Mouse (Mus musculus) gastrocnemius, adult 18-20 months (tissue): ENCODE data around the gene Mcub. TPM values are rescaled to one million over a fixed set of nuclear protein-coding genes. Genes with fewer than 3 reads are reported as not detected.

Experiments
- DNase-seq: peaks from one replicate; pipeline ENCODE4 v3.0.0; 2021; ENCODE audit warnings: low spot score
- total RNA-seq, 2 experiments: library from RNA; stranded (reverse); gene quantifications; 2 replicates each; pipeline ENCODE4 v1.2.3; 2021

Gene Mcub
- total RNA-seq, 2 experiments from 2014 or later = 1.2 to 1.3 TPM

- no peak for DNase-seq
Measured at GRCm38 (mm10) chr3:129949158-129949773, 20.7 kb downstream of the Mcub start.

GRCm38 (mm10) chr3:129948359-129948758 lies 21.6 kb downstream of the Mcub start:
- no peak for DNase-seq

- DNase-seq = no peak
Measured at GRCm38 (mm10) chr3:129946217-129946914, 23.6 kb downstream of the Mcub start.

GRCm38 (mm10) chr3:129943813-129944212 lies 26.2 kb downstream of the Mcub start:
- DNase-seq = no peak

- no peak for DNase-seq
Measured at GRCm38 (mm10) chr3:129941291-129941690, 28.7 kb downstream of the Mcub start.

- DNase-seq = no peak
Measured at GRCm38 (mm10) chr3:129940780-129941179, 29.2 kb downstream of the Mcub start.

- DNase-seq = no peak
Measured at GRCm38 (mm10) chr3:129939058-129939457, 30.9 kb downstream of the Mcub start.

- no peak for DNase-seq
Measured at GRCm38 (mm10) chr3:129937848-129938247, 32.2 kb downstream of the Mcub start.

- no peak for DNase-seq
Measured at GRCm38 (mm10) chr3:129936561-129936960, 33.4 kb downstream of the Mcub start.

- no peak for DNase-seq
Measured at GRCm38 (mm10) chr3:129932443-129932842, 37.6 kb downstream of the Mcub start.

- peak; percentile 27 for DNase-seq
Measured at GRCm38 (mm10) chr3:129930213-129930778, 39.7 kb downstream of the Mcub start.

GRCm38 (mm10) chr3:129925861-129926260 lies 44.1 kb downstream of the Mcub start:
- DNase-seq = no peak

- DNase-seq = no peak
Measured at GRCm38 (mm10) chr3:129923581-129923980, 46.4 kb downstream of the Mcub start.

- DNase-seq = peak; percentile 63
Measured at GRCm38 (mm10) chr3:129918434-129918833, 51.6 kb downstream of the Mcub start.

GRCm38 (mm10) chr3:129917424-129917823 lies 52.6 kb downstream of the Mcub start:
- DNase-seq = no peak

- no peak for DNase-seq
Measured at GRCm38 (mm10) chr3:129913241-129913640, 56.8 kb downstream of the Mcub start.

GRCm38 (mm10) chr3:129912025-129912424 lies 58.0 kb downstream of the Mcub start:
- DNase-seq = no peak

GRCm38 (mm10) chr3:129904381-129905132 lies 65.4 kb downstream of the Mcub start:
- DNase-seq = no peak

- no peak for DNase-seq
Measured at GRCm38 (mm10) chr3:129903866-129904265, 66.1 kb downstream of the Mcub start.

GRCm38 (mm10) chr3:129903369-129903768 lies 66.6 kb downstream of the Mcub start:
- no peak for DNase-seq

GRCm38 (mm10) chr3:129901271-129901809 lies 68.7 kb downstream of the Mcub start, which contains the start of gene Casp6:
Casp6 (plus strand) TSS chr3:129901425.
- peak; percentile 72 for DNase-seq

- DNase-seq = no peak
Measured at GRCm38 (mm10) chr3:129898886-129899285, 71.1 kb downstream of the Mcub start.
